Mouse (Mus musculus) ES-CJ7 (cell line): ENCODE results near the gene Gm10273.

ENCODE experiments used
- DNase-seq: peaks from one replicate; pipeline ENCODE4 v3.0.0; 2011; ENCODE audit warnings: low read depth, low spot score

Gm10273 gene

DNA sequence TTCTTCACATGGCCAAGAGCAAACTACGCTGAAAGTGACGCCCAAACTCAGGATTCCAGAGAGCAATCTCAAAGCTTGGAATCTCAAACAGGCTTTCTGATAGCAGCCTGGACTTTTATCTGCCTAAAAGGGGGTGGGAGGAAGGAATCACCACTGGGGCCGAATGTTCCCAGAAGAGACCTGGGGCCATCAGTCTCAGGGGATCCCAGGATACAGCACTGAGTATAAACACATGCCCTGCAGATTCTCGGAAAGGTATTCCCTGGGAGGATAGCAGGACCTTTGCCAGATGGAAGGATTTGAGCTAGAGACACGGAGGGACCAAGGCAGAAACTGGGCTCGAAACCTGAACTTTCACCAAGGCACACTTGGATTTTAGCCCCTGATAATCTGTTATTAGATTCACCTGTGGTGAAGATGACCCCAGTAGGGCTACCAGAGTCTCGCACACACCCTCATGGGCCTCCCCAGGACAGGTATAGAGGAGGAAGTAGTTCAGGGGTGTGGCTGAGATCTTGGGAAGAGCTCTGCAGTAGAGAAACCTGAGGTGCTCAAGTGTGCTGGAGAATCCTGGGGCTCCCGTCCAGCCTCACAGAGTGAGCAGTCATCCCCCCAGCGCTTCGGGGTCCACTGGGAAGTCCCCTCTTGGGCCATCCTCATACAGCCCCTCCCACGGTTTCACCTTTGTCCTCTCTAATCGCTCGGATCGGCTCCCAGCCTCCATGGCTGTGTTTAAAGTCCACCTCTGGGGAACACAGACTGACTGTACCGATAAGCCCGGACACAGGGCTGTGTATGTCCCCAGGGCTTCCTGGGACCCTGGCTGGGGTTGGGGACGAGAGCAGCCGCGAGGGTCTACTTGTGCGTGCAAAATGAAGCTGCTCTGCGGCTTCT lies 7.7 kb downstream of the Gm10273 start, which contains the start of gene Pla2g12b:
Pla2g12b (plus strand) TSS at position 762 of the 894 bp plus-strand sequence.
- no peak for DNase-seq

DNA sequence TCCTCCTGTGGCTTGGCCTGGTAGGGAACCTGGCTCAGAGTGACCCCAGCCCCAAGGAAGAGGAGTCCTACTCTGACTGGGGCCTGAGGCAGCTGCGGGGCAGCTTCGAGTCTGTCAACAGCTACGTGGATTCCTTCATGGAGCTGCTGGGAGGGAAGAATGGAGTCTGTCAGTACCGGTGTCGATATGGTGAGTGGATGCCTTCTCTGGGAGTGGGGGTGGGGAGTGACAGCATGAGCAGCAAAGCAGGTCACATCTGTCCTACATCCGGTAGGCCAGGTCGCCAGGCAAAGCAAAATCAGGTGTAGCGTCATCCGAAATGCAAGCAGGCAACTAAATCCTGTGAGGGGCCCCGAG lies 8.3 kb downstream of the Gm10273 start:
- DNase-seq, result no peak

DNA sequence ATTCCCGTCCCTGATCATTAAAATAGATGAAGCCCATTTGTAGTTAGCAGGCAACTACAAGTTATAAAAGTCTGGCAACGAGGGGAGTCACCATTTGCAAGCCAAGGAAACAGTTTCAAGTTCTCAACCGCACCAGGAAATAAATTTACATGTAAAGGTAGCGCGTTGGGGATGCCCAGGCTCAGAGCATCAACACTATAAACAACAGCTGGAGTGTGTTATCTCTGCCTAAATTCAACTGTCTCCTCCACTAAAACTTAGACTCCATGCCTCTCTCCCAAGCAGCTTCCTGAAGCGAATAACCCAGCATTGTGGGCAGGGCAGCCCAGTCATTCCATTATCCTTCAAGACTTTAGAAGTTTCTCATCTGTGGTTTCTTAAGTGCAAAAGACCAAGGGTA lies 13.1 kb downstream of the Gm10273 start:
- DNase-seq, result no peak

DNA sequence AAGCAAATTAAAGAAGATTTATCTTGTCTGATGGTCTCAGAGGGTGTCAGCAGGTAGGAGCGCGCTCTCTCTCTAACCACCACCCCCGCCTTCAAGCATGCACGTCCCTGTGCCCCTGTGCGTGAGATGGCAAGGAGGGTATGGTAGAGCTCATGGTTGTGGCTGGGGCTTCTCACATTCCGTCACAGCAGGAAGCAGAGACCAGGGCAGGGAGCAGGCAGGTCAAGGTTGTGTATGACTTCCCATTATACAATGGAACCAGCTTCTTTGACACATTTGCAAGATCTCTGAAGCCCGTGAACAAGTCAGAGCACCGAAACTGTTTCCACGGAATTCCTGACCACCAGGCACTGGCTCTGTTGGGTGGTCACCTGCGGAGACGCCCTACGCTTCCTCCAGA lies 14.8 kb downstream of the Gm10273 start:
- DNase-seq, result peak; percentile 33

DNA sequence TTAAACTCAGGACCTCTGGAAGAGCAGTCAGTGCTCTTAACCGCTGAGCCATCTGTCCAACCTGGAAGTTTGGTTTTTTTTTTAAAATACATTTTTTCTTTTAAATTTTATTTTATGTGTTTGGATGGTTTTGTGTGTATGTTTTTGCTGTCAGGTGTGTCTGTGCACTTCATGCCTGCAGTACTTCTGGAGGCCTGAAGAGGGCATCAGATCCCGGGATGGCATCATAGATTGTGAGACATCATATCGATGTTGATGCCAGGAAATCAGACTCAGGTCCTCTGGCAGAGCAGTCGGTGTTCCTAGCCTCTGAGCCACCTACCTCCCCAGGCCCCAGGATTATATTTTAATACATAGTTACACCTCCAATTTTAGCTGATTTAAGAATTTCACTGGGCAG lies 18.3 kb downstream of the Gm10273 start:
- peak; percentile 27 for DNase-seq

GRCm38 (mm10) chr10:59416623-59417022 lies 21.2 kb downstream of the Gm10273 start:
- DNase-seq, result no peak

- no peak for DNase-seq
These were observed 24.1 kb downstream of the Gm10273 start for GRCm38 (mm10) chr10:59419516-59419915.

- DNase-seq, result no peak
These were observed 29.0 kb downstream of the Gm10273 start for GRCm38 (mm10) chr10:59424453-59424852.

GRCm38 (mm10) chr10:59425369-59425768 lies 29.9 kb downstream of the Gm10273 start:
- DNase-seq, result no peak

GRCm38 (mm10) chr10:59426371-59426770 lies 30.9 kb downstream of the Gm10273 start:
- no peak for DNase-seq

GRCm38 (mm10) chr10:59429448-59430135 lies 34.2 kb downstream of the Gm10273 start:
- no peak for DNase-seq

GRCm38 (mm10) chr10:59430701-59431218 lies 35.3 kb downstream of the Gm10273 start:
- DNase-seq, result no peak

GRCm38 (mm10) chr10:59435746-59436145 lies 40.3 kb downstream of the Gm10273 start:
- no peak for DNase-seq

DNA sequence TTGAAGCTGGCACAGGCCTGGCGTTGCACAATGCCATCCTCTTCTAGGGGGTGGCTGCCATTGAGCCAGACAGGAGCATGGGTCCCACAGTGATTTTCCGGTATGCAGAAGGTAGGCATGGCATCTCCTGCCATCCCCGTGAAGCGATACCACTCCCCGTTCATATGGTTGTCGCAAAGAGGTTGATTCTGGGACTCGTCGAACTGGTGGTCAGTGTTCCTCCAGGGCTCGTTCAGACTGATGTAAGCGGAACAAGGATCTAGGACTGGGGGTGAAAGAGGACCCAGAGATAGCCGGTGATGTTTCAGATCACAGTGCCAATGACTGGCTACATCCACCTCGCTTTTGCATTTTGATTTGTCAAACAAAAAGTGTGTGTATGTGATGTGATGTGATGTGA lies 43.2 kb downstream of the Gm10273 start:
- no peak for DNase-seq

DNA sequence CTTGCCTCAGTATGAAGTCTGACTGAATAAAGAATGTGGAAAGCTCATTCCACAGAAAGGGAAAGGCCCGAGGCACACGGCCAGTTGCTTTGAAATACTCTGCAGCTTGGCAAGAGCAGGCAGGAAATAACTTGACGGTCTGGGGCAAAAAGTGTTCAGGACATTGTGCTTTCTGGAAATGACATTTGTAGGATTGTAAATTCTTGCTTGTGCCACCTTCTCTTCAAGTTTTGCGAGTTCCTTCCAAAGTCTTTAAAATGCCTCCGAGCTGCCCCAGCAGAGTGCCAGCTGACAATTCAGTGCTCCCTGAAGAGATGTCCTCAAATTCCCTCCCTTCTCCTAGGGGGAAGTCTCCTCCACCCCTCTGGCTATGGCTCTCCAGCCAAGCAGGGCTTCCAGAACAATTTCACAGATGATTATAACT lies 44.1 kb downstream of the Gm10273 start:
- no peak for DNase-seq

DNA sequence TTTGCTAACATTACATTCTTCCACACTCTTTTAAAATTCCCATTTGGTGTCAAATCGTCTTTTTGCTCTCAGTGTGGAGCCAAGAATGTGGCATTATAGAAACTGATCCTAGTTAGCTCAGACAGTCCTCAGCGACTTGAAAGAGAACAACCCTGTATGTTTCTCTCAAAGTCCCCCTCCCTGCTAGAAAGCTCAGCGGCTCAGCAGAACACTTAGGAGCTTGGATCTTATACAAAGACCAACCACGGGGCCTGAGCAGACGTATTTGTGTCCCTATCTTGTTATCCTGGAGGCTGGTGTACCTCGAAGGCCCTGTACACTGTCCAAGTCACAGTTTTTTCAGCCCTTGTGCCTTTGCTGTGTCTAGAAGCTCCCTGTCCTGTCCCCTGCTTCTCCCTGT lies 44.7 kb downstream of the Gm10273 start:
- DNase-seq, result no peak

DNA sequence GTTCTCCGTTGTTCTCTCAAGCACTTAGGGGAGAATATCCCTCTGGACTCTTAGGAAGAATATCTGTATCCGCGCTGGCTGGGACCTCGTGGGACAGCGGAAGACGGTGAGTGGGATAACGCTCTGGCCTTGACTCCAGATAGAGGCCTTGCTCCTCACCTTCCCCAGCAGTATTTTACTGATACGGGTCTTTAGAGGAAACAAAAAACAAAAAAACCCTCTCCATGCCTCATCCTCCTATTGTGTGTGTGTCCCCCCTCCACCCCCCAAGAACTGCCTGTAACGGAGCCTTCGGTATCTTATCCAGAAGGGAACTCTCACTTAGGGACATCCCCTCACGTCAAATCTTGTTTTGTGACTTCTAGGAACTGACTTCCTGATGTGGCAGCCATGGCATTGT lies 46.3 kb downstream of the Gm10273 start, which contains the start of gene Oit3:
Oit3 (minus strand) TSS at position 44 of the 400 bp plus-strand sequence.
- DNase-seq, result no peak

DNA sequence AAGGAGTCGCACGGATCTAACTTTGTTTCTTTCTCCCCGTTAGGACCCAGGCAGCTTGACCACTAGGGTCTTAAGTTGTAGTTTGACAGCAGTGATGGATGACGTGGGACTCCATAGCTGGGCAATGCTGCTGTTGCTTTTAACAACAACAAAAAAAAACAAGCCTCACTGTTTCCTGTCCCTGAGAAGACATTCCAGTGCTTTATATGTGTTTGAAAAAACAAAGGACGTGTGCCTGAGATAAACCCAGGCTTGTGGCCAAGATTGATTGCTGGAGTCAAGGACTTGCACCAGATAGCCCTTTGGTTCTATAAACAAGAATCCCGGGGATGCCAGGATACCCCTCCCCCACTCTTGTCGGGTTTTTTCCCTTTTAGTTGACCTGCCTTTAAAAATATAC lies 47.8 kb downstream of the Gm10273 start:
- no peak for DNase-seq

GRCm38 (mm10) chr10:59444106-59444505 lies 48.7 kb downstream of the Gm10273 start:
- no peak for DNase-seq

DNA sequence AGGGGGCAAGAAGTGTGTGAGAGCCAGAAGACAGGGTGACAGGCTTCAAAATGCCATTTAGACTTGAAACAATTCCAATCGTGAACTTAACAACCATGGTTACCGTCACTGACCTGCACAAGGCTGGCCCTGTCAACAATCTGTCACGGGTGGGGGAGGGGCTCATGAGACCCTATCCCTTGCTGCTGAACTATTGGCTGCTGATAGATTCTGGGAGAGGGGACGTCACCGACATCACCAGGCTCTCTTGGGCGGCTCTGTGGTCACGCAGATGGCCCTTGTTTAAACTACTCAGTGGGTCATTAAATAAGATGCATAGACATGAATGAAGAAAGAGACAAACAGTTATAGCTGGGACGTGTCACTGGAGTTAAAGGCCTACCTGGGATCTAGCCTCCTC lies 49.2 kb downstream of the Gm10273 start:
- no peak for DNase-seq
